Comparison of ENCODE assay signal across 8 mouse cellular contexts in the genomic region with DNA sequence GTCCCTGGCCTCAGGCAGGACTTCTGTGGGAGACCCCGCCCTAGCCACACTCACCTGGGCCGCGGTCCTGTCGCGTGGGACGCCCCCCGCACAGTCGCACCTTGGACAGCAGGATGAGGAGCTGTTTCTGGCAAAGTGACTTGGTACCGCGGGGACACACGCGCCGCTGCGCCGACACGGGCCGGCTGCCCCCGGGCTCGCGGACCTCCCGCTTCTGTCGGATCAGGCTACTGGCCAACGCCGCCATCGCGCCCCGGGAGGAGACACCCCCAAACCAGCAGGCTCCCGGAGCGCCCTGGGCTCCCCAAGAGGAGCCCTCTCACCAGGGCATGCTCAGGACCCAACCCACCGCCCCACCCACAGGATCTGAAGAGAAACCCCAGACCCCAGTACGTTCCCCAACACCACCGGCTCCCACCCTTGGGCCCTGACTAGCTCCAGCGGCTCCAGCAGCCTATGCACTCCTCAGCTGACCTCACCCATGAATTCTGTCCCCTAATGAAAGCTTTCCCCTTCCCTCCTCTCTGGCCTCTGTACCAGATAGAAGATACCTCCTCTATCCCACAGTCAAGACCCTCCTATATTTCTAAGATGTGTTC. TPM values are rescaled to one million over a fixed set of nuclear protein-coding genes. Genes with fewer than 3 reads are reported as not detected.
DNase-seq lines count a peak whose midpoint lies in the region; ATAC-seq and TF ChIP-seq lines count a peak whose summit lies in the region.

Fgf11 (minus strand) TSS at position 479 of the 599 bp plus-strand sequence.

- peak within 1 kb of the TSS; percentile 61 for H3K4me3 ChIP-seq in kidney, embryonic 15.5 days (replicated peaks)
- peak within 1 kb of the TSS; percentile 75 for H3K4me3 ChIP-seq in bone marrow macrophage, adult 2 months (ENCODE audit: insufficient read depth, low read length)
- peak within 1 kb of the TSS; percentile 76 for H3K4me3 ChIP-seq in forebrain, embryonic 16.5 days (replicated peaks; ENCODE audit: low read length)
- peak within 1 kb of the TSS; percentile 54 for H3K4me3 ChIP-seq in neural tube, embryonic 12.5 days

- H3K4me1 ChIP-seq in kidney, embryonic 15.5 days = peaks cover 63% of the 10 kb centered on the region
- peaks cover 24% of the 10 kb centered on the region for H3K4me1 ChIP-seq in bone marrow macrophage, adult 2 months (ENCODE audit: control insufficient read depth, insufficient read depth, low read length)
- peaks cover 50% of the 10 kb centered on the region for H3K4me1 ChIP-seq in forebrain, embryonic 16.5 days (replicated peaks; ENCODE audit: control insufficient read depth, insufficient read depth, low read length)
- peaks cover 72% of the 10 kb centered on the region for H3K4me1 ChIP-seq in neural tube, embryonic 12.5 days

- WGBS in kidney, embryonic 15.5 days = under 1% methylated on average over 32 of the region's 33 CpGs
- WGBS in forebrain, embryonic 16.5 days = 1% methylated on average over 33 of the region's 33 CpGs
- WGBS in neural tube, embryonic 12.5 days = 1% methylated on average over 33 of the region's 33 CpGs

- H3K36me3 ChIP-seq in kidney, embryonic 15.5 days = no peaks in the 10 kb centered on the region
- H3K36me3 ChIP-seq in forebrain, embryonic 16.5 days (ENCODE audit: control insufficient read depth, insufficient read depth) = no peaks in the 10 kb centered on the region
- H3K36me3 ChIP-seq in neural tube, embryonic 12.5 days = no peaks in the 10 kb centered on the region

- H3K27ac ChIP-seq in kidney, embryonic 15.5 days = peak within 1 kb of the TSS; percentile 83
- peak within 1 kb of the TSS; percentile 94 for H3K27ac ChIP-seq in bone marrow macrophage, adult 2 months (ENCODE audit: insufficient read depth, low read depth, low read length)
- peak within 1 kb of the TSS; percentile 98 for H3K27ac ChIP-seq in forebrain, embryonic 16.5 days (ENCODE audit: low read length)
- peak within 1 kb of the TSS; percentile 68 for H3K27ac ChIP-seq in neural tube, embryonic 12.5 days

- no peak for TF ChIP-seq POLR2A in bone marrow macrophage, adult 2 months (IDR thresholded peaks at IDR 0.05; ENCODE audit: borderline replicate concordance, low read depth, low read length)

- no peaks in the 10 kb centered on the region for H3K9me3 ChIP-seq in kidney, embryonic 15.5 days (replicated peaks)
- H3K9me3 ChIP-seq in forebrain, embryonic 16.5 days (ENCODE audit: control insufficient read depth, low read length) = no peaks in the 10 kb centered on the region
- peaks cover 3% of the 10 kb centered on the region; the same call in 1 of the 2 replicates for H3K9me3 ChIP-seq in neural tube, embryonic 12.5 days

- intact Hi-C loops in left cerebral cortex, postnatal 25 days (cut with DNase I) = no loop called here

- ATAC-seq in kidney, embryonic 15.5 days (replicated peaks; ENCODE audit: low FRiP score) = no peak
- no peak for ATAC-seq in forebrain, embryonic 16.5 days
- no peak for ATAC-seq in neural tube, embryonic 12.5 days (ENCODE audit: low FRiP score, low read depth)
- ATAC-seq in megakaryocyte progenitor cell, adult 5-6 weeks (replicated peaks; ENCODE audit: poor library complexity) = no peak

- no peak for TF ChIP-seq CTCF in bone marrow macrophage, adult 2 months (IDR thresholded peaks at IDR 0.05; ENCODE audit: low read depth, low read length)

- peaks cover 62% of the 10 kb centered on the region for H3K27me3 ChIP-seq in kidney, embryonic 15.5 days
- H3K27me3 ChIP-seq in forebrain, embryonic 16.5 days (replicated peaks; ENCODE audit: control insufficient read depth, insufficient read depth, low read length) = peaks cover 19% of the 10 kb centered on the region
- peaks cover 75% of the 10 kb centered on the region for H3K27me3 ChIP-seq in neural tube, embryonic 12.5 days (replicated peaks)

- no peak for DNase-seq in kidney, adult 11 months
- DNase-seq in left cerebral cortex, postnatal 25 days (ENCODE audit: low spot score in 2 of 2) = no peak
- no peak for DNase-seq in right cerebral cortex, postnatal 36 days (ENCODE audit: low spot score in 2 of 2)

- peak within 1 kb of the TSS; percentile 93 for H3K4me2 ChIP-seq in kidney, embryonic 15.5 days
- H3K4me2 ChIP-seq in forebrain, embryonic 16.5 days (ENCODE audit: low read length) = peak within 1 kb of the TSS; percentile 83
- H3K4me2 ChIP-seq in neural tube, embryonic 12.5 days (replicated peaks) = peak within 1 kb of the TSS; percentile 92

- H3K9ac ChIP-seq in kidney, embryonic 15.5 days = peak within 1 kb of the TSS; percentile 62
- H3K9ac ChIP-seq in forebrain, embryonic 16.5 days (replicated peaks; ENCODE audit: low read depth, low read length) = peak within 1 kb of the TSS; percentile 79
- H3K9ac ChIP-seq in neural tube, embryonic 12.5 days = peak within 1 kb of the TSS; percentile 69

RNA-seq across cellular contexts. Expression of gene Fgf11, which starts in this region (rescaled TPM):
- 2.0 and 2.5 TPM in 2 replicates for polyA plus RNA-seq in kidney, embryonic 15.5 days (2015; fragmentation: Nextera tagmentation; extraction: Ambion mirVana)
- 27.9 and 29.7 TPM in 2 replicates for polyA plus RNA-seq in bone marrow macrophage, adult 2 months (2012; ENCODE audit: insufficient read depth, insufficient read length, missing spikeins)
- 5.2 and 5.9 TPM in 2 replicates for polyA plus RNA-seq in forebrain, embryonic 16.5 days (2015; fragmentation: Nextera tagmentation; extraction: Ambion mirVana)
- 10 to 100 TPM; 14.9 to 17.2 TPM for total RNA-seq in left cerebral cortex, postnatal 25 days (2021)
- 4.1 and 5.6 TPM in 2 replicates for polyA plus RNA-seq in neural tube, embryonic 12.5 days (2016; fragmentation: Nextera tagmentation; extraction: Ambion mirVana)
- 0.22 and 0.52 TPM in 2 replicates for total RNA-seq in megakaryocyte progenitor cell, adult 5-6 weeks (2015)
- total RNA-seq in megakaryocyte progenitor cell, adult 5-6 weeks (2017) = 0.21 and 0.41 TPM in 2 replicates

Comparison
In these comparisons a context has a peak if more than half of its experiments do, and no peak if none do; other contexts are left out.
1. RNA of gene Fgf11 (total RNA-seq): 14.9 to 17.2 TPM in left cerebral cortex, postnatal 25 days; 0.21 to 0.52 TPM in megakaryocyte progenitor cell, adult 5-6 weeks; every median in the first group is over 10 times any median in the second.
2. Peak in every context shown above with its lines, with median percentiles within 50 percentile points of each other: H3K27ac ChIP-seq, H3K4me2 ChIP-seq, H3K4me3 ChIP-seq and H3K9ac ChIP-seq.